Mouse (Mus musculus): Measurements from ENCODE around the gene Idi2.
"Not testable (repeated sequence)": the region's sequence is repeated elsewhere in the genome, so short reads cannot be mapped to it uniquely, and the experiment has no call there.

Gene Idi2

DNA sequence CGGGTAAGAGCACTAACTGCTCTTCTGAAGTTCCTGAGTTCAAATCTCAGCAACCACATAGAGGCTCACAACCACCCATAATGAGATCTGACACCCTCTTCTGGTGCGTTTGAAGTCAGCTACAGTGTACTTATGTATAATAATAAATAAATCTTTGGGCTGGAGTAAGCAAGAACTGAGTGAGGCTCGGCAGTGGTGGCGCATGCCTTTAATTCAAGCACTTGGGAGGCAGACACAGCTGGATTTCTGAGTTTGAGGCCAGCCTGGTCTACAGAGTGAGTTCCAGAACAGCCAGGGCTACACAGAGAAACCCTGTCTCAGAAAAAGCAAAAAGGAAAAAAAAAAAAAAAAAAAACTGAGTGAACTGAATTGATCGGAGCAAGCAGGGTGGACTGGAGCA is 44.6 kb downstream of the Idi2 start:
- DNase-seq, result not testable (repeated sequence)

- no peak for DNase-seq
These were observed 46.8 kb downstream of the Idi2 start for GRCm38 (mm10) chr13:8999464-8999863.

- no peak for DNase-seq
These were observed 50.6 kb downstream of the Idi2 start for GRCm38 (mm10) chr13:9003306-9003705.

Measured in thymus, postnatal 36 days (tissue).